Mouse (Mus musculus): ENCODE data around the gene AC140267.1. TPM values are rescaled to one million over a fixed set of nuclear protein-coding genes. Genes with fewer than 3 reads are reported as not detected.
A peak's percentile ranks its signal among the peaks of the same experiment; 100 is the strongest.

AC140267.1 gene
- polyA plus RNA-seq, 1 experiment from 2014 or later, result not detected

DNA sequence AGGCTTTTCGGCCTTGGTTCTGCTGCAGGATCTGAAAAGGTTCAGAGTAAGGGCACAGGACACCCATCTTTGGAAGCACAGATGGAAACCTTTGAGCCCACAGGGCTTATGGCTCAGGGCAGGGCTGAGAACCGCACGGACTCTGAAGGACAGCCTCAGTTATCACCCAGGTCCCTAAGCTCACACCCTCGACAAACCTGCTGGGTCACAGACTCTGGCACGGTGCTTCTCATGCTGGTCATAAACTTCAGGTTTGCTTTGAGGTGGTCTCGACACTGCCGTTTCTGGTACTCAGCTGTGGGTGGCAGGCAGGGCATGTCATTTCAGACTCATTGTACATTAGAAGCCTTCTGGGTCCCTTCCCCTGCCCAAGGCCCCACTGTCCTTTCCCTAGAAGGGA, 25.5 kb downstream of the AC140267.1 start:
- no peaks in the 10 kb centered on the region for H3K27me3 ChIP-seq (ENCODE audit: control insufficient read depth, insufficient read depth, low read length)
- no peak overlapping the region for H3K4me3 ChIP-seq (ENCODE audit: low read depth, low read length)
- no peak for ATAC-seq (ENCODE audit: insufficient number of reproducible peaks, insufficient read depth, low FRiP score, low read depth)
- peaks cover 18% of the 10 kb centered on the region for H3K36me3 ChIP-seq (ENCODE audit: control insufficient read depth, insufficient read depth, low read length)
- H3K9me3 ChIP-seq (ENCODE audit: control insufficient read depth, low read depth, low read length), result no peaks in the 10 kb centered on the region
- peaks cover 21% of the 10 kb centered on the region for H3K4me1 ChIP-seq (ENCODE audit: control insufficient read depth, insufficient read depth, low read length)
- H3K27ac ChIP-seq (ENCODE audit: low read length), result no peak overlapping the region
- H3K9ac ChIP-seq (replicated peaks; ENCODE audit: low read depth, low read length), result no peak overlapping the region
- WGBS, result 80% methylated on average over 7 of the region's 7 CpGs
- H3K4me2 ChIP-seq (replicated peaks; ENCODE audit: low read depth, low read length), result no peak overlapping the region

DNA sequence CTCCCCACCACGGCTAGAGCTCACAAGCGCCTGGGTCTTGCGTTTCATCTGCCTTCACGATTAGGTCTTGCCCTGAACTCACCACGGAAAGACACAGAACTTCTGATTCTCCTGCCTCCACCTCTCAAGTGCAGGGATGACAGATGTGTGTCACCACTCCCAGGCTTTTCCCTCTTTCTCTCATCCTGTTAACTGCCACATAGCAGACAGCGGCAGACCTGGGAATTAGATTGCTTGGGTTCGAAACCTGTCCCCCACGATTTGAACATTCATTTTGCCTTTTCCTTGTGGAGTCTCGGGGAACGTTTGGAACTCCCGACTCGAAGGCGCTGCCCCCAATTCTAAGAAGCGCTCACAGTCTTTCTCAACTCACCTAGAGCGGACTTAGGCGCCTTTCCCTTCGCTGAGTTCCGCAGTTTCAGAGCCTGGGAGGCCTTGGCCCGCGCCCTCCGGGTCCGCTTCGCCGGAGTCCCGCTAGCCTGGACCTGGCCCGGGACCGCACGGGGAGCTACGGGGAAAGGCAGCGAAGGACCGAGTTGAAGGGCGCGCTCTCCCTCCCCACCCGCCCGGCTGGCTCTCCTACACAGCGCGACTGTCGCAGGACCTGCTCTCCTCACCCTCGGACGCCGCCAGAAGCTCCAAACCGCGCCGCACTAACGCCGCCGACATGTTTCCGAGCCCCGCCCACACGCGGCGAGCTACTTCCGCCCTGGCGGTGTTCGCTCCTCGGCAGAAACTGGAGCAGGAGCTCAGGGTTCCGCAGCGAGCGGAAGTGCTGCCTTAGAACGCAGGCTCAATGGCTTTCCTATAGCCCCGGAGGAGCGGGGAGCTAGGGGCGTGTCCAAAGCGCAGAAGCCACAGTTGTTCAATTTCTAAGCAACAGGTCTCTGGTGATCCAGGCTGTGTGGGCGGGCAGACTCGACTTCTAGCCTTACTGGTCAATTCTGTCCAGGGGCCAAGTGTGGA, 28.3 kb downstream of the AC140267.1 start, which contains the start of gene Rps19bp1:
Gene Rps19bp1, minus strand, starts transcription at position 706 of the 966 bp plus-strand sequence.
- Histone ChIP-seq H3K4me3 (ENCODE audit: low read depth, low read length) (peak within 1 kb of the TSS; percentile 89), H3K4me2 (replicated peaks; ENCODE audit: low read depth, low read length) (peak within 1 kb of the TSS; percentile 73), H3K4me1 (ENCODE audit: control insufficient read depth, insufficient read depth, low read length) (peaks cover 11% of the 10 kb centered on the region; the same call in 1 of the 2 replicates), H3K27ac (ENCODE audit: low read length) (peak within 1 kb of the TSS; percentile 39; the same call in 1 of the 2 replicates), H3K36me3 (ENCODE audit: control insufficient read depth, insufficient read depth, low read length) (no peaks in the 10 kb centered on the region; the same call in 1 of the 2 replicates), H3K9ac (replicated peaks; ENCODE audit: low read depth, low read length) (peak within 1 kb of the TSS; percentile 80), H3K9me3 (ENCODE audit: control insufficient read depth, low read depth, low read length) (no peaks in the 10 kb centered on the region), H3K27me3 (ENCODE audit: control insufficient read depth, insufficient read depth, low read length) (no peaks in the 10 kb centered on the region)
- peak; percentile 89 for ATAC-seq (ENCODE audit: insufficient number of reproducible peaks, insufficient read depth, low FRiP score, low read depth)
- WGBS, result 1% methylated on average over 61 of the region's 66 CpGs

DNA sequence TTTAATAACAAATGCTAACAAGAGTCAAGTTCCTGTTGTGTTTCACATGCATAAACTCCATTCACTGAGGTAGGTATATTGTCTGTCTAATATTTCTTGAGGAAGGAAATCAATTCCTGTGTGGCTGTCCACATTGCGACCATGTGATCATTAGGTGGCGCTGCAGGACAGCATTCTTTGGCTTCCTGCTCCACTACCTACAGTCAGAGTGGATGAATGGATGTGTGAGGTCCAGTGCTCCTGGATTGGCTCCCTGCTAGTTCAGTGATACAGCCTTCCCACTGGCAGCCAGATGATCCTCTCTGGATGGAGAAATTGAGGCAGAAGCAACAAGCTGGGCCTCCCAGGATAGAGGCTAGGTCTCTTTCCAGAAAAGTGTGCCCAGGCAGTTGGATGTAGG, 30.6 kb downstream of the AC140267.1 start:
- H3K4me1 ChIP-seq (ENCODE audit: control insufficient read depth, insufficient read depth, low read length), result peaks cover 7% of the 10 kb centered on the region; the same call in 1 of the 2 replicates
- H3K27ac ChIP-seq (ENCODE audit: low read length), result no peak overlapping the region
- H3K4me2 ChIP-seq (replicated peaks; ENCODE audit: low read depth, low read length), result no peak overlapping the region
- ATAC-seq (ENCODE audit: insufficient number of reproducible peaks, insufficient read depth, low FRiP score, low read depth), result no peak
- H3K9me3 ChIP-seq (ENCODE audit: control insufficient read depth, low read depth, low read length), result peaks cover 6% of the 10 kb centered on the region; the same call in 1 of the 2 replicates
- no peak overlapping the region for H3K4me3 ChIP-seq (ENCODE audit: low read depth, low read length)
- 0% methylated on average over 2 of the region's 2 CpGs for WGBS
- no peak overlapping the region for H3K9ac ChIP-seq (replicated peaks; ENCODE audit: low read depth, low read length)
- no peaks in the 10 kb centered on the region for H3K27me3 ChIP-seq (ENCODE audit: control insufficient read depth, insufficient read depth, low read length)
- H3K36me3 ChIP-seq (ENCODE audit: control insufficient read depth, insufficient read depth, low read length), result no peaks in the 10 kb centered on the region

DNA sequence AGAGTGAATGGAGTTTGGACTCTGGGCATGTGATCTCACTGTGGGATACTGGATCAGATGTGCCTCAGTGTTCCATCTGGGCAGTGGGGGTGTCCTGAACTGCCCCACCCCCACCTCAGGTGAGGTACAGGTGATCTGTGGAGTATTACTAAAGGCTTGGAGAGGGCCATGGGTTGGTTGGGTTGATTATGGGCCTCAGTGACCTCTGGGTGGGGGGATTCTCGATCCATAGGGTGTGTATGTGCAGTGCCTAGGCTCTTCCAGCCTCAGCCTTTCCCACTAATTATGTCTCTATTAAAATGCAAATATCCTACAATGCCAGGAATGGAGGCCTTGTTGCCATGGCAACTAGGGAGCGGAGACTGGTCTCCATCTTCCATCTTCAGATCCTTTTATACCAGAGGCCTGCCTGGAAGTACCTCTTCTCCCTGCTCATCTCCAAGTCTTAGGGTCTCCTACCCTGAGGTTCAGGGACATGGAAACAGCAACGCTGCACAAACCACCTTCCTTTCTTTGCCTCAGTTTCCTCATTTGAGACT, 36.3 kb downstream of the AC140267.1 start:
- 86% methylated on average over 3 of the region's 3 CpGs for WGBS
- ATAC-seq (ENCODE audit: insufficient number of reproducible peaks, insufficient read depth, low FRiP score, low read depth), result no peak
- Histone ChIP-seq H3K4me2 (replicated peaks; ENCODE audit: low read depth, low read length) (no peak overlapping the region), H3K9me3 (ENCODE audit: control insufficient read depth, low read depth, low read length) (peaks cover 6% of the 10 kb centered on the region; the same call in 1 of the 2 replicates), H3K4me3 (ENCODE audit: low read depth, low read length) (no peak overlapping the region), H3K9ac (replicated peaks; ENCODE audit: low read depth, low read length) (no peak overlapping the region), H3K27ac (ENCODE audit: low read length) (no peak overlapping the region), H3K27me3 (ENCODE audit: control insufficient read depth, insufficient read depth, low read length) (no peaks in the 10 kb centered on the region), H3K4me1 (ENCODE audit: control insufficient read depth, insufficient read depth, low read length) (no peaks in the 10 kb centered on the region), H3K36me3 (ENCODE audit: control insufficient read depth, insufficient read depth, low read length) (no peaks in the 10 kb centered on the region)

DNA sequence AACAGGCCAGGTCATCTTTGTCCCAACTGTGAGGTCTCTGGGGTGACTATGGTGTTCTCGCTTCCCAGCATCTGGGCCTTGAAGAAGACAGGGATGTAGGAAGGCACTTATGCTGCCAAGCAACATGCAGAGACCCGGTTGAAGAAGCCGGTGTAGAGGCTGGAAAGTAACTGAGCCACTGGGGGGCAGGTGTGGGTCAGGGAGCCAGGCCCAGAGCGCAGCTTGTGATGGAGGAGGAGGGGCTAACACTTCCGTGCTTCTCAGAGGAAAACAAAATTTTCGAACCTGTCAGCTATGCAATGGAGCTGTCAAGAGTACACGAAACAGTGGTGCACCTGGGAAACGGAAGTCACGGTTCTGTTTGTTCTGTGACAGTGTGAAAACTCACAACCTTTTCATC, 41.5 kb downstream of the AC140267.1 start:
- H3K36me3 ChIP-seq (ENCODE audit: control insufficient read depth, insufficient read depth, low read length), result no peaks in the 10 kb centered on the region
- no peak overlapping the region for H3K4me3 ChIP-seq (ENCODE audit: low read depth, low read length)
- no peak overlapping the region for H3K4me2 ChIP-seq (replicated peaks; ENCODE audit: low read depth, low read length)
- ATAC-seq (ENCODE audit: insufficient number of reproducible peaks, insufficient read depth, low FRiP score, low read depth), result no peak
- no peak overlapping the region for H3K27ac ChIP-seq (ENCODE audit: low read length)
- no peak overlapping the region for H3K9ac ChIP-seq (replicated peaks; ENCODE audit: low read depth, low read length)
- 46% methylated on average over 9 of the region's 9 CpGs for WGBS
- no peaks in the 10 kb centered on the region for H3K4me1 ChIP-seq (ENCODE audit: control insufficient read depth, insufficient read depth, low read length)
- H3K27me3 ChIP-seq (ENCODE audit: control insufficient read depth, insufficient read depth, low read length), result no peaks in the 10 kb centered on the region
- no peaks in the 10 kb centered on the region for H3K9me3 ChIP-seq (ENCODE audit: control insufficient read depth, low read depth, low read length)

DNA sequence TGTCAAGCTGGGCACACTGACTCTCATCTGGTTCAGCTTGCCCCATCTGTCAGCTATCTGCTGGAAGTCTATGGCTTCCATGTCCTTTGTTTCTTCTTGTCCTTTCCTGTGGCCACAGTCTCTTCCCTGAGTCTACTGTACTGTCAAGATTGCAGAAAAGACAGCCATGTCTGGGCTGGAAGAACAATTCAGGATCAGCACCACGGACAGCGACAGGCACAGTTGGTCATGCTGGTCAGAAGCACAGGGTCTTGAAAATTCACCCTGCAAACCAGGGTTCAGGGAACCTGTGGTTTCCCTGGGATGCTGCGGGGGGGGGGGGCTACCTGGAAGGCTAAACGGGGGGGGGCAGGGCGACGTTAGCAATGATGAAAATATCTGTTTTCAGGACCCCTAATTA, 42.0 kb downstream of the AC140267.1 start:
- Histone ChIP-seq H3K9me3 (ENCODE audit: control insufficient read depth, low read depth, low read length) (no peaks in the 10 kb centered on the region), H3K27ac (ENCODE audit: low read length) (no peak overlapping the region), H3K36me3 (ENCODE audit: control insufficient read depth, insufficient read depth, low read length) (no peaks in the 10 kb centered on the region), H3K9ac (replicated peaks; ENCODE audit: low read depth, low read length) (no peak overlapping the region), H3K4me1 (ENCODE audit: control insufficient read depth, insufficient read depth, low read length) (no peaks in the 10 kb centered on the region), H3K27me3 (ENCODE audit: control insufficient read depth, insufficient read depth, low read length) (no peaks in the 10 kb centered on the region), H3K4me2 (replicated peaks; ENCODE audit: low read depth, low read length) (no peak overlapping the region), H3K4me3 (ENCODE audit: low read depth, low read length) (no peak overlapping the region)
- WGBS, result 1% methylated on average over 6 of the region's 6 CpGs
- no peak for ATAC-seq (ENCODE audit: insufficient number of reproducible peaks, insufficient read depth, low FRiP score, low read depth)

DNA sequence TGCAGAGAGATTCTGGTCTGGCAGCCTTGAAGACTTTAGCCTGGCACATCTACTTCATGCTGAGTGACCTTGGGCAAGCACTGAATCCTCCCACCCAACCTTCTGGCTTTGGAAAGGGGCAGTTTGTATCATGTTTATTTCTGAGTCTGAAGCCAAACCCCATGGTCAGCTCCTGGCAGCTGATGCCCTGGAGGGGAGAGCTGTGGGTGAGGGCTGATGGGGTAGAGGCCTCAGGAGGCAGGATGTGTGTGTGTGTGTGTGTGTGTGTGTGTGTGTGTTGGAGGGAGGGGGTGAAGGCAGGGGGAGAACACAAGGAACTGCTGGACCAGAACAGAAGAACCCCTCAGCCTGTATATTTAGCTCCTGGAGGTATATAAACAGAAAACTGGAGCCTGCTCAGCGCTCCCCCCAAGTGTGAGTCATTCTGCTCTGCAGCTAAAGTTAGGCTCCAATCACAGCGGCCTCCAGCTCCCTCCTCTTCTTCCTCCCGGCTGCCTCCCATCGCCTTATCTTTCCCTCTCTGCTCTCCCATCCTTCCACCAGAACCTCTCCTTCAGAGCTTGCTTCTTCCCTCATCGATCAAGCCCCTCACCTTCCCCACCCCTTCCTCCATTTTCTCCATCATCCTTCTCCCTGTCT, 42.6 kb downstream of the AC140267.1 start:
- H3K4me2 ChIP-seq (replicated peaks; ENCODE audit: low read depth, low read length), result no peak overlapping the region
- 57% methylated on average over 5 of the region's 5 CpGs for WGBS
- H3K27me3 ChIP-seq (ENCODE audit: control insufficient read depth, insufficient read depth, low read length), result no peaks in the 10 kb centered on the region
- no peak overlapping the region for H3K4me3 ChIP-seq (ENCODE audit: low read depth, low read length)
- H3K27ac ChIP-seq (ENCODE audit: low read length), result no peak overlapping the region
- H3K9me3 ChIP-seq (ENCODE audit: control insufficient read depth, low read depth, low read length), result no peaks in the 10 kb centered on the region
- no peak overlapping the region for H3K9ac ChIP-seq (replicated peaks; ENCODE audit: low read depth, low read length)
- no peak for ATAC-seq (ENCODE audit: insufficient number of reproducible peaks, insufficient read depth, low FRiP score, low read depth)
- H3K4me1 ChIP-seq (ENCODE audit: control insufficient read depth, insufficient read depth, low read length), result no peaks in the 10 kb centered on the region
- no peaks in the 10 kb centered on the region for H3K36me3 ChIP-seq (ENCODE audit: control insufficient read depth, insufficient read depth, low read length)

DNA sequence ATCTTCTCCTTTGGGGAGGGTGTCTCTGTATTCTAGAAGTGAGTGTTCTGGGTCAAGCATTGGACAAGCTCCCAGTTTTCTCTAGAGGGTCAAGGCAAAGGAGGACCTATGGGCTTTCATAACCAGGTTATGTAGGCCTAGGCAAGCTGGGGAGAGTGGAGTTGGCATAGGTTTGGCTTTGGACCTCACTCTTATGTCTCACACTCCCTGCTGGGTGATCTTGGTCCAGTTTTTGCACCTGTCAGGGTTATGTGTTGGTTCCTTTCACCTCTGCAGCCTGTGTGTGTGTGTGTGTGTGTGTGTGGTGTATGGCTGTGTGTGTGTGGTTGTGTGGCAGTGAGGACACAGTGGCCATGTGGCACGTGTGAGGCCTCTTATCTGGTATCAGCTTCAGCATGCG, 43.4 kb downstream of the AC140267.1 start:
- WGBS, result 83% methylated on average over 2 of the region's 2 CpGs
- no peaks in the 10 kb centered on the region for H3K36me3 ChIP-seq (ENCODE audit: control insufficient read depth, insufficient read depth, low read length)
- H3K4me3 ChIP-seq (ENCODE audit: low read depth, low read length), result no peak overlapping the region
- H3K9ac ChIP-seq (replicated peaks; ENCODE audit: low read depth, low read length), result no peak overlapping the region
- H3K27ac ChIP-seq (ENCODE audit: low read length), result no peak overlapping the region
- H3K9me3 ChIP-seq (ENCODE audit: control insufficient read depth, low read depth, low read length), result no peaks in the 10 kb centered on the region
- H3K4me1 ChIP-seq (ENCODE audit: control insufficient read depth, insufficient read depth, low read length), result no peaks in the 10 kb centered on the region
- no peak for ATAC-seq (ENCODE audit: insufficient number of reproducible peaks, insufficient read depth, low FRiP score, low read depth)
- H3K27me3 ChIP-seq (ENCODE audit: control insufficient read depth, insufficient read depth, low read length), result no peaks in the 10 kb centered on the region
- H3K4me2 ChIP-seq (replicated peaks; ENCODE audit: low read depth, low read length), result no peak overlapping the region

Measured in stomach, embryonic 14.5 days (tissue).